Mouse (Mus musculus) liver, postnatal 0 days (tissue): ENCODE results near the gene Arhgap23.

Experiments
- CTCF ChIP-seq: sonication (generic); IDR thresholded peaks from 2 replicates; pipeline ENCODE4 v1.5.1; 2016; ENCODE audit warnings: antibody characterized with exemption, low read depth
- EP300 ChIP-seq: IDR thresholded peaks from 2 replicates; pipeline ENCODE4 v1.6.1; 2016; ENCODE audit warnings: antibody characterized with exemption, low read depth, mild to moderate bottlenecking

DNA sequence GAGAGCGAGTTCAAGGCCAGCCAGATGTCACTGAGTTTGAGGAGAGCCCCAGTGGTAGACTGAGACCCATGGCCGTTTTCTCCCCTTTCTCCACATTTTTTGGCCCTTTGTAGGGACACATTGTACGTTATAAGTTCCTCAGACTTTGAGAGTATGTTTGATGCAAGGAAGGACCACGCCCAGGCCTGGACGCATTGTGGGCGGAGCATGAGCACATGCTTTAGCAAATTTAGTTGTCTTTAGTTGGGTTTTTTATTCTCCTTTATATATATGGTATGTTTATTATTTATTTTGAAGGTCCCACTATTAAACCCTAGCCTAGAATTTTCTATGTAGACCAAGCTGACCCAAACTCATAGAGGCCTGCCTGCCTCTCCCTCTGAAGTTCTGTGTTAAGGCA, 63.0 kb downstream of the Arhgap23 start:
- TF ChIP-seq CTCF (no peak), EP300 (no peak)
